Mouse (Mus musculus): ENCODE results near the gene Spata13. TPM values are rescaled to one million over a fixed set of nuclear protein-coding genes. Genes with fewer than 3 reads are reported as not detected.
A peak's percentile ranks its signal among the peaks of the same experiment; 100 is the strongest.

Gene Spata13
- polyA plus RNA-seq, 1 experiment = 8.3 TPM

DNA sequence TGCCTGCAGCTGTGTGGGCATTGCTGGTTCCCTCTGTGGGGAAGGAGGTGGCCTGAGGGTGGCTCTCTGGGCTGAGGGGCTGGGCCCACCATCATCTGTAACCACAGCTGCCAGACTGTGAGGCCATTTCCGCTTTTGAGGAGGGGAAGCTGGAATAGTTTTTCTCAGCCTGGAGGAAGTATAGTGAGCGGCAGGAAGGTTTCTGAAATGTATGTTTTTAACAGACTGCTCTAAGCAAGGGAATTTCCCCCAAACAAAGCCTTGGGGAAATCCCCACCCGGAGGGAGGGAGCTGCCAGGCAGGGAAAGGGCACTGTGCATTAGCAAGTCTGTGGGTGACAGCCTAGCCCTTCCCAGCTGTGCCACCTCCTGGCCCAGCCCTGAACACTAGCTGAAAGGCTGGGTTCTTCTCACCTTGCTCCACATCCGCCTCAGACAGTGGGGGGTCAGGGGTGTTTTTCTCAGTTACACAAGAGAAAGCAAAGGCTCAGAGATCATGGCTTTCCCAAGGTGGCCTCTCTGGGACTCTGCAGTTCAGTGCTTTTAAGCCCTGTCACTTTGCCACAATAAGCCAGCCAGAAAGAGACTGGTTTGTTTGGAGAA is 102.9 kb downstream of the Spata13 start:
- Histone ChIP-seq H3K4me1 (ENCODE audit: control insufficient read depth, insufficient read depth, insufficient read length, low read length) (peaks cover 48% of the 10 kb centered on the region), H3K27ac (replicated peaks; ENCODE audit: low read depth, low read length) (peak overlapping the region; percentile 74), H3K4me3 (ENCODE audit: insufficient read depth, low read depth, low read length) (no peak overlapping the region)

DNA sequence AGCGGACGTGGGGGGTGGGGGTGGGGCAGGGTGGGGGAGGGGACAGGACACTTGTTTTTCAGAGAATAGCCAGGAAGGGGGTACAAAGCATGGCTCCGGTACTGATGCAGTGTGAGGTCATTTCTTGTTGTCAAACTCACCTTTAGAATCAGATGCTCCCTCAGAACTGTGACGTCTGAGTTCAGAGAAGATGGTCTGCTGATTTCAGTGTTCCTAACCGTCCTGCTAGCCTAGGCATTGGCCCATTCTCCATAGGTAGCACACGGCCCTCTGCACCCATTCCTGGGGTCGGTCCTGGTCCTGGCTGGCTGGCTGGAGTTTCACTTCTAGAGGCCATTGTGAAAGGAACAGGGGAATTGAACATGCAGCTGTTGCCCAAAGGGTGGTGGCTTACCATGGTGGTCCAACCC is 103.4 kb downstream of the Spata13 start:
- no peak overlapping the region for H3K4me3 ChIP-seq (ENCODE audit: insufficient read depth, low read depth, low read length)
- H3K4me1 ChIP-seq (ENCODE audit: control insufficient read depth, insufficient read depth, insufficient read length, low read length) = peaks cover 51% of the 10 kb centered on the region
- H3K27ac ChIP-seq (replicated peaks; ENCODE audit: low read depth, low read length) = peak overlapping the region; percentile 90

DNA sequence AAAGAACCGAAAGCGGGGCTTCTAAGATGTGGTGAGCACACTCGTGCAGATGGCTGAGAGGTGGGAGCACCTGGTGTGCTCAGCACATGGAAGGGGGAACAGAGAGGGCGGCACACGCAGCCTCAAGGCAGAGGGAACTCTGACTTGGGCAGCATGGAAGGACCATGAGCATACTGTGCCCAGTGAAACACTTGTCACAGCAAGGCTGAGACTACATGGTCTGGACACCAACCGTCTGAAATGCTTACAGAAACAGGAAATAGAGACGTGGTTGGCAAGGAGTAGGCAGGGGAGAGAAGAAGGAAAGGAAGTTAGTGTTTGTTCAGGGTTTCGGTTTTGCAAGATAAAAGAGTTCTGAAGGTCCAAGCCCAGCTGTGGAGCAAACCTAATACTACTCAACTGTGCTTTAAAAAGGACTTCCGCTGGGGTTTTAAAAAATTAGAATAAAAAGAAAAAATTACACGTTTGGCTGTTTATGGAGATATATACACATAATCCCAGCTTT is 104.7 kb downstream of the Spata13 start:
- peak overlapping the region; percentile 90 for H3K27ac ChIP-seq (replicated peaks; ENCODE audit: low read depth, low read length)

GRCm38 (mm10) chr14:60739155-60739554 is 105.4 kb downstream of the Spata13 start:
- Histone ChIP-seq H3K27ac (replicated peaks; ENCODE audit: low read depth, low read length) (no peak overlapping the region), H3K4me3 (ENCODE audit: insufficient read depth, low read depth, low read length) (no peak overlapping the region), H3K4me1 (ENCODE audit: control insufficient read depth, insufficient read depth, insufficient read length, low read length) (peaks cover 41% of the 10 kb centered on the region)

More for the DNA sequence above, 104.7 kb downstream of the Spata13 start:
- Histone ChIP-seq H3K4me3 (ENCODE audit: insufficient read depth, low read depth, low read length) (no peak overlapping the region), H3K4me1 (ENCODE audit: control insufficient read depth, insufficient read depth, insufficient read length, low read length) (peaks cover 45% of the 10 kb centered on the region)

- H3K4me1 ChIP-seq (ENCODE audit: control insufficient read depth, insufficient read depth, insufficient read length, low read length) = peaks cover 41% of the 10 kb centered on the region
- H3K4me3 ChIP-seq (ENCODE audit: insufficient read depth, low read depth, low read length) = no peak overlapping the region
- H3K27ac ChIP-seq (replicated peaks; ENCODE audit: low read depth, low read length) = no peak overlapping the region
These were observed 105.8 kb downstream of the Spata13 start for GRCm38 (mm10) chr14:60739616-60740015.

GRCm38 (mm10) chr14:60740507-60740906 is 106.7 kb downstream of the Spata13 start:
- H3K4me3 ChIP-seq (ENCODE audit: insufficient read depth, low read depth, low read length) = no peak overlapping the region
- H3K4me1 ChIP-seq (ENCODE audit: control insufficient read depth, insufficient read depth, insufficient read length, low read length) = peaks cover 37% of the 10 kb centered on the region
- peak overlapping the region; percentile 74 for H3K27ac ChIP-seq (replicated peaks; ENCODE audit: low read depth, low read length)

- Histone ChIP-seq H3K27ac (replicated peaks; ENCODE audit: low read depth, low read length) (peak overlapping the region; percentile 74), H3K4me3 (ENCODE audit: insufficient read depth, low read depth, low read length) (no peak overlapping the region), H3K4me1 (ENCODE audit: control insufficient read depth, insufficient read depth, insufficient read length, low read length) (peaks cover 37% of the 10 kb centered on the region)
These were observed 107.2 kb downstream of the Spata13 start for GRCm38 (mm10) chr14:60741033-60741432.

GRCm38 (mm10) chr14:60741490-60741981 is 107.7 kb downstream of the Spata13 start:
- Histone ChIP-seq H3K4me1 (ENCODE audit: control insufficient read depth, insufficient read depth, insufficient read length, low read length) (peaks cover 32% of the 10 kb centered on the region), H3K4me3 (ENCODE audit: insufficient read depth, low read depth, low read length) (no peak overlapping the region), H3K27ac (replicated peaks; ENCODE audit: low read depth, low read length) (peak overlapping the region; percentile 74)

DNA sequence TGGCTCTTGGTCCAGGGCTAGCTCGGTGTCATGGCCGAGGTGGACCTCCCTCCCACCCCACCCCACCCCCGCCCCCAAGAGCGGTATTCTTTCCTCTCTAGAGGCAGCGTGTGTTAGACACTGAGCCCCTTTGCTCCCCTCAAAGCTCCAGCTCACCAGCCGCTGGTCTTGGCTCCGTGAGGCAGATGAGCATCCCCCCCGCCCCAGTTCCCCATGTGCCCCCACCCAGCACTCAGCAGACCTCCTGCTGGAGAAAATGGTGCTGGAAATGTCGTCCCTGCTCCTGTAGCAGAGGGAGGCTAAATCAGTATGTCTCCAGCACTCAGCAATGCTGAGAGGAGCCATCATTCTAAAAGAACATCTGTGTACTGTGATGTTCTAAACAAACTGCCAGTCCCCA is 109.9 kb downstream of the Spata13 start:
- Histone ChIP-seq H3K4me1 (ENCODE audit: control insufficient read depth, insufficient read depth, insufficient read length, low read length) (peaks cover 20% of the 10 kb centered on the region), H3K27ac (replicated peaks; ENCODE audit: low read depth, low read length) (no peak overlapping the region)

DNA sequence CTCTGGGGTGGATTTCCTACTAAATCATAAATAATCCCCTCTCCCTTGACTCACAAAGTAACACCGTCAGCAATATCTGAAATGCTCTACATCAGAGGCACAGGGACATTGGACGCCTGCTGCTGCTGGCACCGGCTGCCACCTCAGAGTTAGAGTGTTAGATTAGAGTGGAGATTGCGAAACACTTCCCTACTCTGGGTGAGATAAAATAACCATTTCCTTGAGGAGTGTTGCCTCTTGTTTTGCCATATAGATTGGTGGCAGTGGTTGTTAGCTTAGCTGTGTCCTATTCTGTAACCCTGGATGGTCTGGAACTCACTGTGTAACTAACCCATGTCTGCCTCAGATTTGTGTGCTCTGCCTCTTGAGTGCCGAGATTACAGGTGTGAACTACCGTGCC is 111.4 kb downstream of the Spata13 start:
- H3K4me3 ChIP-seq (ENCODE audit: insufficient read depth, low read depth, low read length) = no peak overlapping the region
- peaks cover 14% of the 10 kb centered on the region for H3K4me1 ChIP-seq (ENCODE audit: control insufficient read depth, insufficient read depth, insufficient read length, low read length)
- no peak overlapping the region for H3K27ac ChIP-seq (replicated peaks; ENCODE audit: low read depth, low read length)

More for the DNA sequence above, 109.9 kb downstream of the Spata13 start:
- H3K4me3 ChIP-seq (ENCODE audit: insufficient read depth, low read depth, low read length) = no peak overlapping the region

- peaks cover 9% of the 10 kb centered on the region; the same call in 1 of the 2 replicates for H3K4me1 ChIP-seq (ENCODE audit: control insufficient read depth, insufficient read depth, insufficient read length, low read length)
- H3K4me3 ChIP-seq (ENCODE audit: insufficient read depth, low read depth, low read length) = no peak overlapping the region
- H3K27ac ChIP-seq (replicated peaks; ENCODE audit: low read depth, low read length) = no peak overlapping the region
These were observed 112.3 kb downstream of the Spata13 start for GRCm38 (mm10) chr14:60746141-60746540.

- H3K4me3 ChIP-seq (ENCODE audit: insufficient read depth, low read depth, low read length) = no peak overlapping the region
- peaks cover 4% of the 10 kb centered on the region for H3K4me1 ChIP-seq (ENCODE audit: control insufficient read depth, insufficient read depth, insufficient read length, low read length)
- H3K27ac ChIP-seq (replicated peaks; ENCODE audit: low read depth, low read length) = no peak overlapping the region
These were observed 113.5 kb downstream of the Spata13 start for GRCm38 (mm10) chr14:60747154-60747870.

GRCm38 (mm10) chr14:60749880-60750279 is 116.1 kb downstream of the Spata13 start:
- H3K27ac ChIP-seq (replicated peaks; ENCODE audit: low read depth, low read length) = peak overlapping the region; percentile 94
- peaks cover 4% of the 10 kb centered on the region for H3K4me1 ChIP-seq (ENCODE audit: control insufficient read depth, insufficient read depth, insufficient read length, low read length)
- no peak overlapping the region for H3K4me3 ChIP-seq (ENCODE audit: insufficient read depth, low read depth, low read length)

GRCm38 (mm10) chr14:60751581-60751980 is 117.8 kb downstream of the Spata13 start:
- H3K4me3 ChIP-seq (ENCODE audit: insufficient read depth, low read depth, low read length) = no peak overlapping the region
- H3K27ac ChIP-seq (replicated peaks; ENCODE audit: low read depth, low read length) = no peak overlapping the region
- H3K4me1 ChIP-seq (ENCODE audit: control insufficient read depth, insufficient read depth, insufficient read length, low read length) = peaks cover 4% of the 10 kb centered on the region

- H3K4me3 ChIP-seq (ENCODE audit: insufficient read depth, low read depth, low read length) = no peak overlapping the region
- no peak overlapping the region for H3K27ac ChIP-seq (replicated peaks; ENCODE audit: low read depth, low read length)
- peaks cover 4% of the 10 kb centered on the region for H3K4me1 ChIP-seq (ENCODE audit: control insufficient read depth, insufficient read depth, insufficient read length, low read length)
These were observed 119.3 kb downstream of the Spata13 start for GRCm38 (mm10) chr14:60752892-60753800.
